Mouse (Mus musculus) ZHBTc4 (cell line): ENCODE data around the gene Nmrk2.
A peak's percentile ranks its signal among the peaks of the same experiment; 100 is the strongest.

Experiments
- DNase-seq: peaks from one replicate; pipeline ENCODE4 v3.0.0-alpha.2; 2011; ENCODE audit warnings: low read depth, low spot score

Nmrk2 gene

DNA sequence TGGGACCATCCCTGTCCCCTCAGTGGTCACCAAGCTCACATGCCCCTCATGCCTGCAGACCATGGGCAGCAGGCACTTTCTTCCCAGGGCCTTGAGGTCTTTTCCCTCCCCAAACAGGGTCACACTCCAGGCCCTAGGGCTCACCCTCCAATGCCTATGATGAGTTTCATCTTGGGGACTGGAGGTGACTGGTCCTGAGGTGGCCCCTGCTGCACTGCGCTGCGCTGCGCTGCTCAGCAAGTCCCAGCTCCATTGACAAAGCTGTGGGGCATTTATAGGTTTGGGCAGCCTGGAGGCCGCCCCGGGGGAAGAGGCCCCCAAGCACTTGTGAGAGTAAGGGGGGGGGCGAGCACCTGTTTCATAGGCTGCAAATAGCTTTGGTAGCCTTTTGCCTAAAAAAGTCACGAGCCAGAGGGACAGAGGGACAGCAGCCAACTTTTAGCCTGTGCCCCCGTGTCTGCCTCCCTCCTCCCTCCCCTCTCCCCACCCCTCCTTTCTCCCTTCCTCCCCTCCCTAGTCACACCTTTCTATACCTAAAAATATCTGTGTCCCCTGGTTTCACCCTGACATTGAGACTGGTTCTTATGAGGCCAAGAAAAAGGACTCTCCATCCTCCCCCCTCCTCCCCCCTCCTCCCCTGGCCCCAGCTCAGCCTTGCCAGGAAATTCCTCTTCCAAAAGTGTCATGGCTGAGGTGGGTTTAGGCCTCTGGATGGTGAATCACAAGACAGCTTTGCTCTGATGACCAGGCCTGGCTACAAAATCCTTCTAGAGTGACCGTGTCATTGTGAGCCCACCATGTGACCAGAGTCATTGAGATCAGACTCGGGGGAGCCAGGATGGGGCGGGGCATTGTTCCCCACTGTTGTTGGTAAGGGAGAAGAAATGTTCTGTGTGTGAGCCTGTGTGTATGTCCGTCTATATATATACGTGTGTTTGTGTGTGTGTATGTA lies at the start of gene Nmrk2:
Gene Nmrk2 (minus strand): TSS at position 245 of the 952 bp plus-strand sequence.
- DNase-seq: no peak

DNA sequence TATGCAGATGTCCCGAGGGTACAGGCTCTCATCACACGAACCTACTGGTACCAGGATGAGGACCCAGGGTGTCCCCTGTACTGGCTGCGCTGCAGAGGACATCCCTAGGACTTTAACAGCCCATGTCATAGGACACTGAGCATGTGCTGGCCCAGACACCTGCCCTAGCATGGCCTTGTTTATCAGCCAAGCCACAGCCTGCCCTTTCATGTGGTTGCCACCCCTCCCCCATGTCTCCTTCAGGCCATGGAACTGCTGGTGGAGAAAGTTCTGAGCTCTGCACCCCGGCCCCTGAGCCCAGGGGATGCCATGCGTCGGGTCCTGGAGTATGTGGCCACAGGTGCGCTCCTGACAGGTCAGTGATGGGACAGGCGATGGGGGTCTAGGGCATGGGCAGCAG lies 47.6 kb upstream of the Nmrk2 start:
- no peak for DNase-seq

DNA sequence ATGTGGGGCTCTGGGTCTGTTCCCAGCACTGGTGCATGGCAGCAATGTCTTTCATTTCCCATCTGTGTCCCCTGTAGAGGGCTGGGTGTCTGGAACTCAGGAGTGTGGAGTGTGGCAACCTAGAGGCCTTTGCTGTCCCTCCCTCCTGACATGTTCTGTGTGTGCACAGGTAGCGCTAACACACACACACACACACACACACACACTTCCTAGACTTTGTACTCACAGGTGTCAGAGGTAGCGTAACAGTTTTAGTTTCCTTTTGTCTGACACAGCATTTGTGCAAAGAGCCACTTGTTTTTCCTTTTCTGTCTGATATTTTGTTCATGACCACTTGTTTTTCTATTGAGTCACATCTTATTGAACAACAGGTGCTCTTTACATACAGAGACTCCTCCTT lies 46.0 kb upstream of the Nmrk2 start:
- no peak for DNase-seq

DNA sequence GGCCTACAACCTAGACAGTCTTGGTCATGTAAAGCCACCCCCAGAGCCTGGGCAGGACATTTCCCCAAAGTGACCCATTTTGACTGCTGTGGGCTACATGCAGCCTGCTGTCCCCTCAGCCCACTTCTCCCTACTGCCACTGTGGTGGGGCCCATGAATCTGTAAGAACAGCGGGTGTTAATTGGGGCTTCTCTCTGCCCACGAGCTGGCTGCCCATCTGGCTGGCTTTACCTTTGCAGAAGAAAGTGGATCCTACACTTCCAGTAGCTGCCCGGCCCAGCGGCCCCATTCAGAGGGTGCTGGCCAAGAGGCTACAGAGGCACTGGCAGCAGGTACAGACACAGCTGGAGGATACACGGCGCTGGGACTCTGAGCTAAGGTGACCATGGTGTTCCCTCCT lies 43.3 kb upstream of the Nmrk2 start:
- no peak for DNase-seq

DNA sequence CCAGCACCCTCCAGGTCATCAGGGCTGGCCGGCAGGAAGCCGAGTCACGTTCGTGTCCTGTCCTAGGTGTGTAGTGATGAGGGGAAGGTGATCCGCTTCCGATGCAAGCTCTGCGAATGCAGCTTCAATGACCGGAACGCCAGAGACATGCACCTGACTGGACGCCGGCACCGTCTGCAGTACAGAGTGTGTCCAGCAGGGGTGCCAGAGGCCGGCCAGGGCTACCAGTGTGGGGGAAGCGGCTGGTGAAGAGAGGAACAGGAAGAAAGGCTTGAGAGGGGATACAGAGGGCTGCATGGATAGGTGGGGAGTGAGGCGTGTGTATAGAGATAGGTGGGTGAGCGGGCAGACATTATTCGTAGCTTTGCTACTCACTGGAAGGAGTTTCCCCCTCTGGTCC lies 42.7 kb upstream of the Nmrk2 start:
- peak; percentile 82 for DNase-seq

DNA sequence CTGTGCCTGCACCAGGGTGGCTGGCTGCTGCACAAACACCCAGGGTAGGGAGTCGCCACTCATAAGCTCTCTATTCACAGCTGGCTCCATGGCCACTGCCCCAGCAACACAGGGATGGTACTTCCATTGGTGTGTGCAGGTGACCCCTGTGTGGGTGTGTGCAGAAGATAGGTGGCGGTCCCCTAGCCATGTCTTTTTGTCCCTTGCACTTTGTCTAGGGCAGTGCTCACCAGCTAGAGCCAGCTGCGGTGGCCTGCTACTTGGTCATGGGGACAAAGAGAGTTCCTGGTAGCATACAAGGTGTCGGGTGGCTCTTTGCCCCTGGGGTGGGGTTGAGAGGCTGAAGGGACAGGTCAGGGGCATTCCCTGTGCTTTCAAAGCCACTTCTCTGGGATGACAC lies 42.3 kb upstream of the Nmrk2 start:
- DNase-seq: no peak

DNA sequence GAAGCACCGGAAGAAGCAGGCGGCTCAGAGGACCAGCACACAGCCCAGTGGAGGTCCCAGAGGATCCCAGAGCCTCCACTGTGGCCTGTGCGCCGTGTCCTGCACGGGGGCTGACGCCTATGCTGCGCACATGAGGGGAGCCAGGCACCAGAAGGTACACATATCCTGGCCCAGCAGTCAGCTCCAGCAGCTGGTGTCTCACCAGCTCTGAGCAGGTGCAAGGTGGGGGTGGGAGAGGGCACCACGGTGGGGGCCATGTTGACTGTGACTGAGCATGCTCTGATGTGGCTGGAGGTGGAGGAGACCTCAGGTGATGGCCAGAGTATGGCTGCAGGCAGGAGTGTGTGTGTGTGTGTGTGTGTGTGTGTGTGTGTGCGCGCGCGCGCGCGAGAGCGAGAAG lies 40.2 kb upstream of the Nmrk2 start:
- peak; percentile 38 for DNase-seq

DNA sequence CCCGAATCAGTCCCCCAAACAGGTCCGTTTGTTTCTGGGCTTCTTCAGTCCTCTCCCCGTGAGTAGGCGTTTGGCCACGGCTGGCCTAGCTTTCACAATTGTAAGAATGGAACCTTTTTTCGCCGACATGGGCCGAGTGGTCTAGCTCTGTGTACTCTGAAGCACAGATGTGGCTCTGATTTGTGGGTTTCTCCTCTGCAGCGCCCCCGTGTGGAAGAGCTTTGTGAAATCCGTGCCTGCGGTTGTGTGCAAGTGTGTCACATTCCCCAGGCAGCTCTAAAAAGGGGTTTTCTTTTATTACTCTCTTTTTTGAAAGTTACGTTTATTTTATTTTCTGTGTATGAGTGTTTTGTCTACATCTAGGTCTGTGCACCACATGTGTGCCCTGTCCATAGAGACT lies 39.0 kb upstream of the Nmrk2 start:
- peak; percentile 87 for DNase-seq

DNA sequence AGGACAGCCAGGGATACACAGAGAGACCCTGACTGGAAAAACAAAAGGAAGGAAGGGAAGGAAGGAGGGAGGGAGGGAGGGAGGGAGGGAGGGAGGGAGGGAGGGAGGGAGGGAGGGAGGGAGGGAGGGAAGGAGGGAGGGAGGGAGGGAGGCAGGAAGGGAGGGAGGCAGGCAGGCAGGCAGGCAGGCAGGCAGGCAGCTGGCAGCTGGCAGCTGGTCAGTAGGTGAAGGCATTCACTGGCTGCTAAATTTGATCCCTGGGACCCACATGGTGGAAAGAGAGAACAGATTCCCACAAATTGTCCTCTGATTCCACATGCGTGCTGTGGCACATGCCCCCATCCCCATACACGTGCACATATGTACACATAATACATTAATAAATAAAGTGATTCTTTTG lies 36.8 kb upstream of the Nmrk2 start:
- no peak for DNase-seq

DNA sequence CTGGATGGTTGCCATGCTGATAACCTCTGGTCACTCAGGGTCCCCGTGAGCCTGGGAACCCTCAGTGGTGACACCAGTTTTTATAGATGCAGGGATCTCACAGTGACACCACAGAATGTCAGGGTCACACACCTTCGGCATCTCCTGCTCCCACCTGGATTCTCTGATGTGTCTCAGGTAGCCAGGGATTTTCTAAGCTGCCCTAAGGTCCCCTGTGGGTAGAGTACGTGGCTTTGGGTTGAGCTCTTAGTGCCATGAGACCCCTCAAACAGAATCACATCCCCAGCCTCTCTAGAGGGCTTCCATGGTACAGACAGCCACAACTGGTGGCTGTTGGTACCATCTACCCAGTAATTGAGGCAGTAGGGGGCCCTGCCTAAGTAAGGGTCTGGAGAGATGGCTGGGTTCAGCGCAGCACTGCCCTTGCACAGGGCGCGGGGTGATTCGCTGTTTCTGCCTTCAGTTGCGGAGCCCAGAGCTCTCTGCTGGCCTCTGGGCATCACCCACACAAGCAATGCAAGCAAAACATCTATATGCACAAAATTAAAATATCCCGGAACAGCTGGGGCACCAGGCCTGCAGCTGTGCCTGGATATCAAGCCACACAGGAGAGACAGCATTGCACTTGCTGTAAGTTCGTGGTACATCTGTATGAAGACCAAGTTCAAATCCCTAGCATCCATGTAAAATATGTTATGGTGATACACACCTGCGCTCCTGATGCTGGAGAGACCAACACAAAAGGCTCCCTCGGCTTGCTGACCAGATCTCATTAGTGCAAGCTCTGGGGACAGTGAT lies 34.8 kb upstream of the Nmrk2 start:
- no peak for DNase-seq

DNA sequence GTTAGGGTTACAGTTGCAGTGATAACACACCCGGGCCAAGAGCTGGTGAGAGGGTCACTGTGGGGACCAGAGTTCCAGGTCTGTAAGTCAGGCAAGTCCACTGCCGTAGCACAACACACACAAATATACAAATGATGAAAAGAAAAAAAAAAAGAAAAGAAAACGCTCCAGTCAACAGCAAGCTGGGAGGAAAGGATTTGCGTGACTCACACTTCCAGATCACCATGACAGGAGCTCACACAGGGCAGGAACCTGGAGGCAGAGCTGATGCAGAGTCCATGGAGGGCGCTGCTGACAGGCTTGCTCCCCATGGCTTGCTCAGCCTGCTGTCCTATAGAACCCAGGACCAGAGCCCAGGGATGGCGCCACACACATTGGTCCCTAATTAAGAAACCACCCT lies 32.4 kb upstream of the Nmrk2 start:
- DNase-seq: no peak

DNA sequence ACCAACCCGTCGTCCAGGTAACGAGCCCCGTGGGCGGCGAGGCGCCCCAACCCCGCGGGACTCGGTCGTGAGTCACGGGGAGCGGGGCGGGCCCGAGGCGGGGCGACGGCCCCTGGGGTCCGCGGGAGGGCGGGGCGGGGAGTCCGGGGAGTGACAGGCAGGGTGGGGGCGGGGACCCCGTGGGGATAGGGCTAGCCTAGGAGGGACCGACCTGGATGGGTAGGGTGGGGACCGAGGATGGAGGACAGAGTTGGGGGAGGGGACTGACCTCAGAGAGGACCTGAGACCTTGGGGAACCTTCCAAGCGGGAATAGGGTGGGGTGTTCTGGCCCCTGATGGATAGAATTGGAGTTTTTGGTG lies 31.4 kb upstream of the Nmrk2 start:
- DNase-seq: no peak

DNA sequence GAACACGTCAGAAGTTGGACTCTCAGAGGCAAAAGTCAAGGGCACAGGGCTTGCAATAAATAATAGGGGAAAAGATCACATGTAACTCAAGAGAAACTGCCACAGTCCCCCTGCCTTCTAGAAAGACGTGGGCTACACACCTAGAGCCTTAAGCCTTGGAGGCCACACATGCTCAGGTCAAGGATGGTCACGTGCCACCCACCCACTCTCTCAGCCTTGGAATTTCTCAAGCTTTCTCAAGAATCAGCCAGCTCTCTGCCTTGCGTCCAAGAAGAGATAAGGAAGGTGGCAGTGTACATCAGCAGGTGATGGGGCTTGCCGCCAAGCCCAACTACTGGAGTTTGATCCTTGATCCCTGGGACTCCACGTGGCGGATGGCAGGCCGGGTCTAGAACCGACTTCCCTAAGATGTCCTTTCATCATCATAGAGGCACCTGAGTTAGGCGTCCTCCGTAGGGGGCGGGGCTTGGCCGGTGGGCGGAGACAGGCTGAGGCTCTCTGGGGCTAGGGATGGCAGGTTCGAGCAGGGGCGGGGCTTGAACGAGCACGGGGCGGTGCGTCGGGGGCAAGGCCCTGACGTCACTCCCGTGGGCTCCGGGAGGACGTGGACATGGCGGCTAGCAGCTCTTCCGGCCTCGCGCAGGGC lies 30.9 kb upstream of the Nmrk2 start, which contains the start of gene Zfr2:
Gene Zfr2 (plus strand): TSS at position 576 of the 646 bp plus-strand sequence.
- peak; percentile 96 for DNase-seq

DNA sequence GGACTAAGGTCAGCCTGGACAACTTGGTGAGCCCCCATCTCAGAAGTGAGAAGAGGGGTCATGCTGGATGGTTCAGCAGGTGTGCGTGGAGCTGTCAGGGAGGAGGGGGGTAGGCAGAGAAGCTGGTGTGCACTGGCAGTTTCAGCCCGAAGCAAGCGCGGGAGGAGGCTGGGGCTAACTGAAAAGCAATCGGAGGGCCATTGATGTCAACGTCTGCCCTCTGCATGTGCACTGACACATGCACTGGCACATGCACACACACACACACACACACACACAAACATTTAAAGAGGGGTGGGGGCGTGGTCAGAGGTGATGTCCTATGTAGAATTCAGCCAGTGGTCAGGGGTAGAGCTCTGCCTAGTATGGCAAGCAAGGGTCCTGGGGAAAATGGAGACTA lies 29.6 kb upstream of the Nmrk2 start:
- DNase-seq: no peak

DNA sequence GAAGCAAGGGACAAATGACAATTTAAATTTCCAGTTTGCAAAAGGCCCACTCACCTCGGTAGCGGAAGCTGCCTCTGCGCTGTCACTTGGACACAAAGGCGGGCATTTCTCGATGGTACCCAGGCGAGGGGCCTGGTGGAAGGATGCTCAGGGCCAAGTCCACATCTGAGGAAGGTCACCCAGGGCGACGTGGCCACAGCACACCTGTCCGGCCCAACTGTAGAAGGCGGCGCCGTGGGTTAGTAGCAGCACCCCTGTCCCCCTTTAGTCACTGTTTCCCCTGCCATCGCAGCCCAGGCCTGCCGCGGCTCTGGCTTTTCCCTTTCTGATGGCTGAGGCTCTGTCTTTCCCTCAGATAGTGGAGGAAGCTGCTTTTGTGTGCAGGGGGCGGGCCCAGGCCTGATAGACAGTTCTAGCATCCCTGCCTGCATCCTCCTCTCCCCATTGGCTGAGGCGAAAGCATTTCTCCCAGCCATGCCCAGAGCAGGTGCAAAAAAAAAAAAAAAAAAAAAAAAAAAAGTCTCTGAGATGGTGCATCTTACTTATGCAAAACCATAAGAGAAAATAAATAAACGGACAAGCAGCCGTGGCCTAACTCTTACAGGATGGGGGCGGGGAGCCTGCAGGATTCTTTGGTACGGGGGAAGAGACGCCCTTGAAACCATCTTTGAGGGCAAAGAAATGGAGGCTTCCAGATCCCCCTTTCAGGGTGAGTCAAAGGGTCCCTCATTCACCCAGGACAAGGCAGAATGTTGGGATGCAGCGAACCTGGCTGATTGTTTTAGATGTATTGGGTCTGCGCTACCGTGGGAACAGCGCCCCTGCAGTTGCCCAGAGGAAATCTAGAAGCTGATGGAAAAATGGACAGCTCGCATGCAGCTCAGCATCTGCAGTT lies 28.8 kb upstream of the Nmrk2 start, which contains the start of gene Atcay:
Gene Atcay (minus strand): TSS at position 396 of the 895 bp plus-strand sequence.
- DNase-seq: peak; percentile 51

DNA sequence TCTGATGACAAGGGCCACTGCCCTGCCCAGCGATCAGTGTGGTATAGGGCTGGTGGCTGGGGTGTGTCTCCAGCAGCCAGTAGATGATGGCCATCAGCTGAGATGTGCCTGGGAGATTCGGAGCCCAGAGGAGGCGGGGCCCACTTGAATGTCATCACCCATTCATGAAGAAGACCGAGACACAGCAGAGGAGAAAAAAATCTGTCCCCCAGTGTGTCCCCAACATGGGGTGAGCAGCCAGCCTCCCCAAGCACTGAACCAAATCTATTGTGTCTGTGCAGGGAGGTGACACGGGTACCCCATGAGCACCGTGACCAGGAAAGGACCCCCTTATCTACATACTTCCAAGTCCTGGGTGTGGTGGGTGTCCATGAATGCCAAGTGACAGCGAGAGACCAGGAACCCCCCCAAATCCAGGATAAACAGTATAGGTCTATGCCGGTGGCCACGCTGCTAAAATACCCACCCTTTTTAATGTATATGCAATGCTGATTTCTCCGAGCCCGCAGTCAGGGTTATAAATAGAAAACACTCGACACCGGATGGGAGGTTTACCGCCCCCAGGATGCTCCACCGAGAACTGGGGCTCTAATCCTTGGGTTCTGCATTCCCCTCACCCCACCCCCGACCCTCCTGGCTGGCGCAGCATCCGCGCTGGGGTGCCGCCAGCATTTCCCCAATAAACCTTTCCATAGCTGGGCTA lies 28.0 kb upstream of the Nmrk2 start:
- no peak for DNase-seq

DNA sequence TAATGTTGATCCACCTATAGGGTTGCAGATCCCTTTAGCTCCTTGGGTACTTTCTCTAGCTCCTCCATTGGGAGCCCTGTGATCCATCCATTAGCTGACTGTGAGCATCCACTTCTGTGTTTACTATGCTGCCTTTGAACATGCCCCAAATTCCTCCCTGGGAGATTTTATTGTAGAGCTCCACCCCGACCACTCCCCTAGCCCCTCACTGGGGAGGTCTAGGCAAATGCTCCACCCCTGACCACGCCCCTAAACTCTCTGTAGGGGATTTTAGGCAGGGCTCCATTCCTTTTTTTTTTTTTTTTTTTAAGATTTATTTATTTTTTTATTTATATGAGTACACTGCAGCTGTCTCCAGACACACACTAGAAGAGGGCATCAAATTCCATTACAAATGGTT lies 21.9 kb upstream of the Nmrk2 start:
- peak; percentile 63 for DNase-seq

DNA sequence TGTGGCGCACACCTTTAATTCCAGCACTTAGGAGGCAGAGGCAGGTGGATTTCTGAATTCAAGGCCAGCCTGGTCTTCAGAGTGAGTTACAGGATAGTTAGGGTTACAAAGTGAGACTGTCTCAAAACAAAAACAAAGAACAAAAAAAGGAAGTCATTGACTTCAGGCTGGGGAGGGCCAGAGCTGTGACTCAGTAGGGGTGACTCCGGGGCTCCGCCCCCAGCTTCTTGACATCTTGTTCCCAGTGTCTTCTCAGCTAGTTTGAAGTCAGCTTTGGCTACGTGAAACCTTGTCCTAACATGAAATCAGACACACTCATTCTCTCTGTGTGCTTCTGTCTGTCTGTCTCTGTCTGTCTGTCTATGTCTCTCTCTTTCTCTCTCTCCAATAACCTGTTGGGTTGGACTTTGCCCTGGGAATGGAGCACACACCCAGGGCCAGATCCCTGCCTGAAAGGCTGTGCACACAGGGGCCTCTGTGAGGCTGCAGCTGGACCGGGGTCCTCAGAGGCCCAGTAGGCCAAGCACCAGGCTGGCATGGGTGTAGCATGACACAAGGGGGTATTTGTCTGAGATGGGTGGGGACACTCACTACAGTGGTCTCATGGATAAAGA lies 19.7 kb upstream of the Nmrk2 start:
- DNase-seq: no peak

DNA sequence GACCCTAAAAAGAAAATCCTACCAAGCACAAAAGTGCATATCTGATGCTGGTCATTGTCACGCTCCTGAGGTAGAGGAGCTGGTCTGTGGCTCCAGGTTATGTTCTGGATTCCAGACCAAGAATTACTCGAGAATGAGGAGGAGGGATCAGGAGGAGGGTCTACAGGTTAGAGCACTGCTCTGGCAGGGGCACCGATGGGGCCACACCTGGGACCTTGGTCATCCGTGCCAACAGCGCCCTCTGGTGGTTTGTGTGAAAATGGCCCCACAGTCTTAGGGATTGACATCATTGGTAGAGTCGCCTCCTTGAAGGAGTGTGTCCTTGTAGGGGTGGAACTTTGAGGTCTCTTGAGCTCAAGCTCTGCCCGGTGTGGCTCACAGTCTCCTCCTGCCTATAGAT lies 16.1 kb upstream of the Nmrk2 start:
- DNase-seq: peak; percentile 75

DNA sequence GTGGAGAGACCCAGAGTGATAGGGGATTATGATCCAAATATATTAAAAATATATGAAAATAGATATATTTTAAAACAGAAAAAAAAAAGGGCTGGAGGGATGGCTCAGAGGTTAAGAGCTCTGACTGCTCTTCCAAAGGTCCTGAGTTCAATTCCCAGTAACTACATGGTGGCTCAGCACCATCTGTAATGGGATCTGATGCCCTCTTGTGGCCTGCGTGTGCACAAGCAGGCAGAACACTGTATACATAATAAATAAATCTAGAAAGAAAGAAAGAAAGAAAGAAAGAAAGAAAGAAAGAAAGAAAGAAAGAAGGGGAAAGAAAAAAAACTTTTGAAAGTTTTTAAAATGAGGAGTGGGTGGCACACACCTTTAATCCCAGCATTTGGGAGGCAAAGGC lies 15.4 kb upstream of the Nmrk2 start:
- DNase-seq: peak; percentile 43
